Mouse (Mus musculus) megakaryocyte, embryonic 14.5 days (primary cell): ENCODE data around the gene Eml1.

Experiments
- FLI1 ChIP-seq: IDR thresholded peaks from 2 replicates; pipeline ENCODE4 v1.6.1; 2012; ENCODE audit warnings: low read length, inconsistent platforms, mixed read lengths
- GATA1 ChIP-seq: IDR thresholded peaks from 3 replicates; pipeline ENCODE4 v1.6.1; 2012; ENCODE audit warnings: mixed read lengths, low read length, inconsistent platforms, borderline replicate concordance

DNA sequence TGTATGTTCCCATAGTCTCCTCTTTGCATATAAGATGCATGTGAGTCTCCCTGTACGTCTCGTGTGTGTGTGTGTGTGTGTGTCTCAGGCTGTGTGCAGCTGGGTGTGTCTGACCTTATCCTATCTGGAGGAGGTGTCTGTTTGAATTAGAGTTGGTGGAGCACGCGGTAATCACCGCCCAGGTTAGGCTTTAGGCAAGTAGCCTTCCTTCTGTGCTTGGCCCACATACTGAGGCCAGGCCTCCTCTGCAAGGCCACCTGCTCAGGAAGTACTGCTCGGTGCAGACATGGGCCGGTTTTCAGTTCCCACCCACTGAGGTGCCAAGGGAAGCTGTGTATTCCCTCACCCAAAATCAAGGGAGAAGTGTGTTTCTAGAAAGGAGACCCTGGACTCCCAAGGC is 4.9 kb upstream of the Eml1 start:
- TF ChIP-seq GATA1: no peak
- no peak for TF ChIP-seq FLI1
